Mouse (Mus musculus): ENCODE measurements around the gene Ifitm6. TPM values are rescaled to one million over a fixed set of nuclear protein-coding genes. Genes with fewer than 3 reads are reported as not detected.
"Not testable (repeated sequence)": the region's sequence is repeated elsewhere in the genome, so short reads cannot be mapped to it uniquely, and the experiment has no call there.

Ifitm6 gene
- total RNA-seq, 2 experiments from 2014 or later: not detected

DNA sequence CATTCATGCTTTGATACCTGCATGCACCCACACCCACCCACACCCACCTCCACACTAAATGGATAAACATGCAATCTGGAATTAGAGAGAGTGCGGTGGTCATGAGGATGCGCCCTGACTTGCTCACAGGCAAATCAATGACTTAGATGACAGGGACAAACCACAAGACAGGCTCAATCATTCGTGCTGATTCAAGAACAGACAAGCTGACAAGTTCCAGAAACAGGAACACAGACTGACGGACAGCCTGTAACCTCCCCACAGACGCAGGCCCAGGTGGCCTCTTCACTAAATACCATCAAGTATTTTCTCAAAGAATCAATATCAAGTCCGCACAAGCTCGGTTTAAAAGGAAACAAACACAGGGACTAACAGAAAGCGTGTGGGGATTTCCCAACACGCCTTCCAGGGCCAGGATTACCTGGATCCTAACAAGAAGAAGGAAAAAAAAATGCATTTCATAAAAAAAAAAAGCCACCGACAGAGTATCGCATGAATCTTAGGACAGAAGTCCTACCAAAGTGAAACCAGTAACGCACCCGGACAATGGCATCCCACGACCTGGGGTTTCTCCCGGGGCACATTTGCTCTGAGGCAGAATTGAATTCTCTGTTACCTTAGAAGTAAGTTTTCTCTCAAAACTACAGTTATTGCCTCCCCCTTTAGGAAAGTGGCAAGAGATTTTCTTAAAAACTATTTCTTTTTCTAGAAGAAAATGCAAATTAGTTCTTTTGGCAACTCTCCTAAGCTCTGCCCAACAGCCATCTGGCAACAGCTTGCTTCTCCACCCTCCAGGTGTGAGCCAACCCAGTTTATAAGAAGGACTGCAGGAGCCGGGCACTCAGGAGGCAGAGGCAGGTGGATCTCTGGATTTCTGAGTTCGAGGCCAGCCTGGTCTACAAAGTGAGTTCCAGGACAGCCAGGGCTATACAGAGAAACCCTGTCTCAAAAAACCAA, 30.3 kb downstream of the Ifitm6 start:
- DNase-seq: no peak
- intact Hi-C loops (cut with DNase I; ENCODE audit: low total_unique reads): no loop called here

DNA sequence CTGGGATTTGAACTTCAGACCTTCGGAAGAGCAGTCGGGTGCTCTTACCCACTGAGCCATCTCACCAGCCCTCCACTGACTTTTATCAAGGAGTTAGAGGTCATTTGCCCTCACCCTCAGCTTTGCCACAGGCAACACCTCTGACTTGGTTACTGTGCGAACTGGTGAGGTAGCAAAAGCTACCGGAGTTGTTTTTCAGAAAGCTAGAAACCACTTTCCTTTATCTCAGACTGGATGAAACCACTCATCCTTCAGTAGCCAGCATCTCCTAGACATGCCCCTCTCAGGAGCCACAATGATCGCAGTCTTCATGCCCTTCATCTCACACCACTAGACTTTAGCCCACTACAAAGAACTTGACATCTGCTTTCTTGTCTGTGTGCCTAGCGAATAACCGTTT, 34.8 kb downstream of the Ifitm6 start:
- intact Hi-C loops (cut with DNase I; ENCODE audit: low total_unique reads): no loop called here
- DNase-seq: no peak

DNA sequence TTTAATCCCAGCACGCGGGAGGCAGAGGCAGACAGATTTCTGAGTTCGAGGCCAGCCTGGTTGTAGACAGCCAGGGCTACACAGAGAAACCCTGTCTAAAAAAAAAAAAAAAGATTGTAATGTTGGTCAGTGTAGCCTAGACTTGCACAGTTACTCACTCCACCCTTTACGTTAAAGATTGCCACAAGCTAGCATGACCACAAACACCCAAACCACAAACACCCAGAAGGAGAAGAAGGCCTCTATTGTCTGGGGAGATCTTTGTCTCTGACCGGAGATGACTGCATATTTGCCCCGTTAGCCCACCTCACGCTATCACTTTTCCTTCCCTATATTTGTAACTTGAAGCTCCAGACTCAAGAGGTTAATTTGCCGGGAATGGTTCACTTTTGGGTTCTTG, 36.0 kb downstream of the Ifitm6 start:
- intact Hi-C loops (cut with DNase I; ENCODE audit: low total_unique reads): no loop called here
- DNase-seq: no peak

DNA sequence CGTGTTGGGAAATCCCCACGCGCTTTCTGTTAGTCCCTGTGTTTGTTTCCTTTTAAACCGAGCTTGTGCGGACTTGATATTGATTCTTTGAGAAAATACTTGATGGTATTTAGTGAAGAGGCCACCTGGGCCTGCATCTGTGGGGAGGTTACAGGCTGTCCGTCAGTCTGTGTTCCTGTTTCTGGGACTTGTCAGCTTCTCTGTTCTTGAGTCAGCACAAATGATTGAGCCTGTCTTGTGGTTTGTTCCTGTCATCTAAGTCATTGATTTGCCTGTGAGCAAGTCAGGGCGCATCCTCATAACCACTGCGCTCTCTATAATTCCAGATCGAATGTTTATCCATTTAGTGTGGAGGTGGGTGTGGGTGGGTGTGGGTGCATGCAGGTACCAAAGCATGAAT, 41.0 kb downstream of the Ifitm6 start:
- DNase-seq; intact Hi-C loops (cut with DNase I; ENCODE audit: low total_unique reads): not testable (repeated sequence)

DNA sequence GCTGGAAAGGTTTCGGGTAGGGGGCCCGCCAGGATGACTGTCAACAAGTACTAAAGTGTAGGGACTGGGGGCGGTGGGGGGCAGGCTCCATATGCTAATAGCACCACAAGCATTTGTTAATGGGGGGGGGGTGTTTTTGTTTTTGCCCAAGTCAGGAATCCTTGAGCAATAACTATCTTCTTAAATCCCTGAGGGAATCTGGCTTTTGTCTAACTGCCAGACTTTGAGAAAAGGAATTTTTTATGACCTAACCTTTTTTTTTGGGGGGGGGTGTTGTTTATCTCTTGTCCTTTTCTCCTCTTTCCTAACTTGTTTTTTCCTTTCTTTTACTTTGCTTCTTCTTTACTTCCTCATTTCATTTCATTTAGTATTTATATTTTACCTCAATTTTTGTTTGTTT, 42.3 kb downstream of the Ifitm6 start:
- intact Hi-C loops (cut with DNase I; ENCODE audit: low total_unique reads): no loop called here
- no peak for DNase-seq

DNA sequence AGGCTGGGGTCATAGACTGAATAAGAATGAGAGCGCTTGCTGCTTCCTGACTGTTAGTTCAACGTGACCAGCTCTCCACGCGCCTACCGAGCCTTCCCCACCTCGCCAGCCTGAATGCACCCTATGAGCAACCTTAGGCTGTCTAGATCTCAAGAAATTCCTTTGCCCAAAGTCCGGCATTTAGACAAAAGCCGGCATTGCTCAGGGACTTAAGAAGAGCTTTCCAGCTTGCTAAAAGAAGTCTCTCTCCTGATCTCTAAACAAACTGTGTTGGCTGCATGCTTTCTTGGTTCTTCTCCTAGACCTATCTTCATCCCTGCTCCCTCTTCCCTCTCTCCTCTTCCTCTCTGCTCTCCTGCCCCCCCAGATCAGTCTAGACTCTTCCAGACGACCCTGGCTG, 42.8 kb downstream of the Ifitm6 start:
- intact Hi-C loops (cut with DNase I; ENCODE audit: low total_unique reads): no loop called here
- DNase-seq: no peak

DNA sequence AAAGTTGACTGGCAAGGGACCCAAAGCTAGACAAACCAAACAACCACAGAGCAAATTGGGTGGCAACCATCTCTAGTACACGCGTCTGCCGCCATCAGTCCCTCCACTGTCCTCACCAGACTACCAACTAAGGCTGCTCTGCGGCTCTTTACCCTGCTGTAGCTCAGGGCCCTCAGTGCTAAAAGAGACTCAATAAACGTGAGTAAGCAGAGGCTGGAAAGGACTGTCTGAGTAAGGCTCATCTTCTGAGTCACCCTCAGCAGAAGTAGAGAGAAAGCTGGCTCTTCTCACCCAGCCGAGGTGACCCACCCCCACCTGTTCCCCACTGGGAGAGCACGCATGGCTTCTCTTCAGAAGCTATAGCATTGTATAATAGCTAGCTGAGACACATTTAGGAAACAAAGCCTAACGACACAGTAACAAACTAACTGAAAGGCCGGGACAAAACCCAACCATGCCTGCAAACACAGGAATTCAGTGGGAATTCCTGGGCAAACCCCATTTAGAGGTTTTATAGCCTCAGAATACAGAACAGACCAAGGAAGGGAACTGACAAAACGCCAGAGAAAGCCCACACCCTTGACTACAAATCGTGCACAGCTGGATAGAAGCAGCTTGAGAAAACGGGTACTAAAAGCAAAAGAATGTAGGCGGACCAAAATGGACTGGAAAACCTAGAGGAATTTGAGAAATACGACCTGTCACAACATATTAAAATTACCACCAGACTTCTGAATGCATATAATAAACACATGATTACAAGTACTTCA, 44.1 kb downstream of the Ifitm6 start:
- no peak for DNase-seq
- intact Hi-C loops (cut with DNase I; ENCODE audit: low total_unique reads): no loop called here

DNA sequence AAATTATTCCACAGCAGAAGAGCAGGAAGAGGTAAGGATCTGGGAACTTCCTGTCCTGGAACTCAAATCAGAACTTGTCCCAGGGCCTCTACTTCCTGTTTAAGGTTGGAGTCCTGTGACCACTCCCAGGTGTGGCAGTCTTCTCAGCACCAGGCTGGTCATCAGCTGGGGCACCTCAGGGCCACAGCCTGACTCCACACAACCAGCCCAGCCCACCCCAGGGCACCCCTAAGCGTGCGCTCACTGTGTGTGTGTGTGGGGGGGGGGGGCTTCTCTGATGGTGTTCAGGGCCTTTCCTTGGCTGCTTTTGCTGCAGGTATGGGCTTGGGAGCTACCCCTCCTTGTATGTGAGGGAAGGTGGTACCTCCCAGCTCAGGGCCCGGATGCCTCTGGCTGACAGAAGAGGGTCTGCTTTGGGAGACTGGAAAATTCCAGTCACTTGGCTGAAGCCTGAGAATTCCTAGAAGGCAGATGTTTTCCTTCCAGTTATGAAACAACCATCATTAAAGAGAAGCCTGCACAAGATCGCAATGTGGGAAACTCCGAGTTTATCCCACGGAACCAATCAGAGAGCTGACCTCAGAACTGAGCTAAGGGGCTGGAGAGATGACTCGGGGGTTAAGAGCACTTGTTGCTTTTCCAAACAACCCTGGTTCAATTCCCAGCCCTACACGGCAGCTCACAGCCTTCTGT, 46.1 kb downstream of the Ifitm6 start:
- no peak for DNase-seq
- intact Hi-C loops (cut with DNase I; ENCODE audit: low total_unique reads): no loop called here

DNA sequence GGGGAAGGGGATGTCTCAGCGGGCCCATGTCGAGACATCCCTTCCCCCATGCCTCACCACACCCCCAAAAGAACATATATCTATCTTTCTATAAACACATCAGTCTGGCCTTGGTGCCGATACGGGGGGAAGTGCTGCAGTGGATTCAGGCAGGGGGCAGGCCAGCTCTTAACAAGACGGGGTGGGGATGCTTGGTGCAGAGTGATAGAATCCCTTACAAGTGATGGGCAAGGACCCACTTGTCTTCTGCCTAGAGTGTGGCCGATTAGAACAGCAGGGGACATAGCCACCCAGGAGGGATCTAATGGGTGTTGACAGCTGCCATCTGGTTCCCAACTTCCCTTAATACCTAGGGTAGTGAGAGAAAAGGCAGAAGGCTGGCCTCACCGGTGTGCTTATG, 46.8 kb downstream of the Ifitm6 start:
- intact Hi-C loops (cut with DNase I; ENCODE audit: low total_unique reads): no loop called here
- DNase-seq: no peak

DNA sequence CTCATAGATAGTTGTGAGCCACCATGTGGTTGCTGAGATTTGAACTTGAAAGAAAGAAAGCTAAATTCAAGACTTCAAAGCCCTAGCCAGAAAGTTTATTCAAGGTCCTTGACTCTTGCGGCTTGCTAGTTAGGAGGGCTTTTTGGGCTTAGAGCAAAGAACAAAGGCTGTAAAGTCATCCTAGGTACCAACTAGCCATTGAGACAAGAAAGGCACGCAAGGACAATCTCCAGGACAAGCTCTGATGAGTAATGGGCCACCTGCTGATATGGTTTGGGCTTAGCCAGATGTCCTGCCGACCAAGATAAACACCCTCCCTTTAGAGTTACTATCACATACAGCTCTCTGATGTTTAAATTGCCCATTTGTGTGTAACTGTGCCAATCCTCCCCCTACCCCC, 49.0 kb downstream of the Ifitm6 start:
- intact Hi-C loops (cut with DNase I; ENCODE audit: low total_unique reads); DNase-seq: not testable (repeated sequence)

DNA sequence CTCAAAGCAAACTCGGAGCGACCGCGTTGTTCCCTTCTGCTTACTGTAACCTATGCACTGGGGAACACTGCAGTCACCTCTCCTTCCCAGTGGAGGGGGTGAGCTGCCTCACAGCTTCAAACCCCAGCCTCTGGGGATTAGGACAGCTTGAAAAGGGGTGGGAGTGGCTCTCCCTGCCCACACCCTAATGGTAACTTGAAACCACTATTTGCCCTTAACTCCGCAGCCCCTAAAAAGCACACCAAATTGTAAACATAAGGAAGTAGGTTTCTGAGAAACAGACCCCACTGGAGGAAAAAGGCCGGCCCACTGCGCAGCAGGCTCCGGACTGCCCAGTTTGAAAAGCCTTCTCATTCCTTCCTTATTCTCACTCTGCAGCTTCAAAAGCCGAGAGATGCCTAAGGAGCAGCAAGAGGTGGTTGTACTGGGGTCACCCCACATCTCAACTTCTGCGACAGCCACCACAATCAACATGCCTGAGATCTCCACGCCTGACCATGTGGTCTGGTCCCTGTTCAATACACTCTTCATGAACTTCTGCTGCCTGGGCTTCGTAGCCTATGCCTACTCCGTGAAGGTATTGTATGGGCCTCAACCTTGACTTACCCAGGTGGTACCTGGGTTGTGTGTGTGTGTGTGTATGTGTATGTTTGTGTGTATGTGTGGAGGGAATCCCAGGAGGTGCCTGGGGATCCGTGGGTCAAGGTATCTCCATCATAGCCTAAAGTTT, 49.7 kb downstream of the Ifitm6 start:
- DNase-seq: no peak
- intact Hi-C loops (cut with DNase I; ENCODE audit: low total_unique reads): no loop called here

DNA sequence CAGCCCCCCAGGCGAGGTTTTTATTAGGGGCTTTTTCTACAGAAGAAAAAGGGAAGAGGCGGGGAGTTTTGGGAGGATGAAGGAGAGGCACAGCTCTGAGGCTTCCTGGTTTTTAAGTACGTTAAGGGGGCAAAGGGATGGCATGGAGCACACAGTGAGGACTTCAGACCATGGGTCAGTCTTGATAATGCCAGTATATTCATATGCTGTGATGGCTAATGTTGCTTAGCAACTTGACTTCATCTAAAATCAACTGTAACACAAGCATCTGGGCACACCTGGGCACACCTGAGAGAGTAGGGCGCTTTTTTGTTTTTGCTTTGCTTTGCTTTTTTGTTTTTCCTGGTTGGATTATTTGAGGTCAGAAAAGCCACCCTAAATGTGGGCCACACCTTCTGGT, 50.8 kb downstream of the Ifitm6 start, which contains the start of gene Ifitm1:
Gene Ifitm1, plus strand, starts transcription at position 301 of the 400 bp plus-strand sequence.
- intact Hi-C loops (cut with DNase I; ENCODE audit: low total_unique reads): no loop called here

More for the DNA sequence above, 50.8 kb downstream of the Ifitm6 start, which contains the start of gene Ifitm1:
- DNase-seq: no peak

Other genes with a start within 250 kb of the Ifitm6 start
- not detected for gene Syce1, start 230.1 kb downstream of the Ifitm6 start, total RNA-seq (2021)
- gene Zfp941, start 195.7 kb downstream of the Ifitm6 start, total RNA-seq (2021): not detected
- gene Urah, start 182.9 kb downstream of the Ifitm6 start, total RNA-seq (2021): not detected
- not detected for gene Scgb1c1, start 172.4 kb downstream of the Ifitm6 start, total RNA-seq (2021)
- gene Odf3, start 170.1 kb downstream of the Ifitm6 start, total RNA-seq (2021): not detected
- gene Gm45785, start 161.6 kb downstream of the Ifitm6 start, total RNA-seq (2021): not detected
- 10 to 100 TPM; 13.9 to 16.2 TPM for gene Ric8a, start 161.0 kb downstream of the Ifitm6 start, total RNA-seq (2021)
- 10 to 100 TPM in 1 of 2 experiments, 1 to 10 TPM in 1; 8.3 to 11.1 TPM for gene Bet1l, start 160.3 kb downstream of the Ifitm6 start, total RNA-seq (2021)
- 10 to 100 TPM; 93.5 to 94.2 TPM for gene Psmd13, start 136.0 kb downstream of the Ifitm6 start, total RNA-seq (2021)
- gene Sirt3, start 135.6 kb downstream of the Ifitm6 start, total RNA-seq (2021): 10 to 100 TPM; 19.5 to 24.7 TPM
- gene Cox8b, start 117.5 kb downstream of the Ifitm6 start, total RNA-seq (2021): 1,000 to 10,000 TPM; 1,269 to 1,458 TPM
- gene Nlrp6, start 97.0 kb downstream of the Ifitm6 start, total RNA-seq (2021): not detected
- 1 to 10 TPM; 6.7 to 6.9 TPM for gene Pgghg, start 76.5 kb downstream of the Ifitm6 start, total RNA-seq (2021)
- not detected for gene Ifitm5, start 67.6 kb downstream of the Ifitm6 start, total RNA-seq (2021)
- gene Gm45717, start 62.0 kb downstream of the Ifitm6 start, total RNA-seq (2021): not detected
- 100 to 1,000 TPM in 1 of 2 experiments, 10 to 100 TPM in 1; 83.9 to 105 TPM for gene Ifitm2, start 61.9 kb downstream of the Ifitm6 start, total RNA-seq (2021)
- 1 to 10 TPM; 1.3 to 1.4 TPM for gene Ifitm1, start 50.7 kb downstream of the Ifitm6 start, total RNA-seq (2021)
- gene Ifitm3, start 7.2 kb downstream of the Ifitm6 start, total RNA-seq (2021): 10 to 100 TPM; 44.9 to 54.0 TPM
- not detected for gene Gm17387, start 11.2 kb upstream of the Ifitm6 start, total RNA-seq (2021)
- gene B4galnt4, start 43.2 kb upstream of the Ifitm6 start, total RNA-seq (2021): under 1 TPM in 1 of 2 experiments, not detected in 1; 0.23 TPM
- not detected for gene Pkp3, start 60.3 kb upstream of the Ifitm6 start, total RNA-seq (2021)
- 1 to 10 TPM; 2.8 to 3.2 TPM for gene Sigirr, start 82.6 kb upstream of the Ifitm6 start, total RNA-seq (2021)
- not detected for gene Ano9, start 99.9 kb upstream of the Ifitm6 start, total RNA-seq (2021)
- gene Ptdss2, start 104.5 kb upstream of the Ifitm6 start, total RNA-seq (2021): 10 to 100 TPM; 15.5 to 21.9 TPM
- 10 to 100 TPM; 48.4 to 50.3 TPM for gene Rnh1, start 154.9 kb upstream of the Ifitm6 start, total RNA-seq (2021)
- gene Hras, start 176.1 kb upstream of the Ifitm6 start, total RNA-seq (2021): 100 to 1,000 TPM; 193 to 209 TPM
- gene Lrrc56, start 176.2 kb upstream of the Ifitm6 start, total RNA-seq (2021): 1 to 10 TPM; 2.2 to 2.4 TPM
- not detected for gene Lmntd2, start 196.2 kb upstream of the Ifitm6 start, total RNA-seq (2021)
- 1 to 10 TPM in 1 of 2 experiments, under 1 TPM in 1; 0.62 to 1.2 TPM for gene Rassf7, start 197.9 kb upstream of the Ifitm6 start, total RNA-seq (2021)
- gene Phrf1, start 210.9 kb upstream of the Ifitm6 start, total RNA-seq (2021): 10 to 100 TPM; 23.2 to 24.4 TPM
- gene Irf7, start 248.6 kb upstream of the Ifitm6 start, total RNA-seq (2021): 1 to 10 TPM in 1 of 2 experiments, under 1 TPM in 1; 0.82 to 1.1 TPM

All from gastrocnemius, postnatal 14 days (tissue).